Mouse (Mus musculus) lung, postnatal 25 days (tissue): Measurements from ENCODE around the gene Lrrc42.

Experiments
- DNase-seq: peaks from one replicate; pipeline ENCODE4 v3.0.0; 2022; ENCODE audit warnings: low spot score

Gene Lrrc42

DNA sequence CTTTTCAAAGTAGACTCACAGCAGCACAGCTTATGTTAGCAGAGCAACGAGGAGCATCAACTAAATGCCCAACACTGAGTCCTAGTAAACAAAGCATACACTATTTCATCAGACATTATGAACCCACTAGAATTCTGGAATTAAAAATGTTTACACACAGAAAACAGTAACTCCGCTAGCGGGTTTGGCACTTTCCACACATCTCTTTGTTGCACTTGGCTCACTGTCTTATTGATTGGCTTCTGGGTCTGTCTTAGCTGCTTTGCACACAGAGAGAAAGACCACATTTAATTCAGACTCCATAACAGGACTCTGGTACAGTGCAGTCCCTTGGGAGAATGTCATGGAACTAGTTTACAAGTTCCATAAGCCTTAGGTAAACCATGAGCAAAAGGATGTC is 5.3 kb downstream of the Lrrc42 start:
- no peak for DNase-seq

DNA sequence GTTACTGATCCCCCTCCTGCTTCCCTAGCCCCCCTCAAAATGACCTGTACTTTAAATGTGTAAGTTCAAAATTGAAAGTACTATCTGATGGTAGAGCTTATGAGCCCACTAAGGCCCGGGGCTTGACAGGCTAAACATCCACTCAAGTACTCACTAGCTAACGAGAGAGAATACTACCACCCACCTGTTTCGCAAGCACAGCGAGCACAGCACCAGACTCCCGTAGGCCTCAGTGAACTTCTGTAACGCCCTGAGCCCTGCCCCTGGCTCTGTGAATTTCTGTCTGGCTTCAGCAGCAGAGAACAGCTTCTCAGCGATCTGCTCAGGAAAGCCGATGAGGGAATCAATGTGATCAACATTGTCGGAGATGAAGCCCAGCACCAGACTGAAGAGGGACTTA is 6.2 kb downstream of the Lrrc42 start:
- no peak for DNase-seq

- DNase-seq, result no peak
These were observed 7.3 kb downstream of the Lrrc42 start for GRCm38 (mm10) chr4:107246040-107246439.

- DNase-seq, result no peak
These were observed 8.0 kb downstream of the Lrrc42 start for GRCm38 (mm10) chr4:107245368-107245767.

DNA sequence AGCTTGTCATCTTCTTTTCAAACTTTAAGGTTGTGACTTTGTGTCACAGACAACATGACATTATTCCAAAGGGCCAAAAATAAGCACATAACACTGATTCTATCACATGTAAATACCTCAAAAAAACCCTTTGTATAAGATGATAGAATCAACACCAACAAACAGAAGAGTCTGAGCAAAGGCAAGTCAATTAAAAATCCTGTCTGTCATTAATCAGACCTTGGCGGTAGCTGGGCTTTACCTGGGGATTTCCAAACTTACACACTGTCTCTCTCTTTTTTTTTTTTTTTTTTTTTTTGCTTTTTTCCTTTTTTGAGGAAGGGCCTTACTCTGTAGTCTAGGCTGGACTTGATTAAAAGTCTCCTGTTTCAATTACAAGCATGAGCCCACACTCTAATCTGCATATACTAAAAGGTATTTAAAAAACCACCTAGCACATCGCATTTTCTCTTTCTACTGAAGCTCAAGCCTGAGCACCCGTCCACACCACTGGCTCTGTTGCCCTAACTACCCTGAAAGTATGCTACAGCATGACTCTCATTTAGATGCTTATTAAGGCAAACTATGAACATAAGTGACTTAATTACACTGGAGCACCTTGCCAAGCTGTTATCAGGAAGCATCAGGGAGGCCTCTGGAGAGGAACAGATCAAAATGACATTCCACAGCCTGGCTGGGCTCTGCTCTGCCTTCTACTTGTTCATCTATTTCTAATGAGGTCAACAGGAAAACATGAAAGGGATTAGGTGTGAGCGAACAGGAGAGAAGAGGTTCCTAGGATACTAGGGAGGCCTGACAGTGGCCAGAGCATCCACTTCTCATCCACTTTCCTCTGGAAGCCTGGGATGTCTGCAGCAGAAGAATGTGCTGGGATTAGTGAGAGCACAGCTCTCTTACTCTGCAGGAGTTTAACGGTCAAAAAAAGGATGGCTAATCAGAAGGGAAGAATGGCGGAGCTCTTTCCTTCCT is 9.7 kb downstream of the Lrrc42 start:
- no peak for DNase-seq

DNA sequence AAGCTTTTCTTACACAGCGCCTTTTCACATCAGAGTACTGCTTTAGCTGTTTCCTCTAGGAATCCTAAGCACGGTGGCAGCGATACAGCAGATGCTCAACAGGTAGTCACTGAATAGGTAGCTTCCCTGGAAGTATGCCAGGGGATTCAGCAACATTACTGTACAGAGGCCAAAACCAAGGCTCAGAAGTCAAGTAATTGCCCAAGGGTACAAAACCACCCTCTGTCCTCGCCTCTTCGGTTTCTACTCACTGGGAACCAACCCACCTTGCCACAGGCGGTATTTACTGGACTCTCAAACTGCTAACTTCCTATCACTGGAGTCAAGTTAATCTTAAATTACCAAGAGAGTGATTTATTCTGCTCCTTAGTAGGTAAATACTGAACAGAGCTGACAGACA is 13.1 kb downstream of the Lrrc42 start:
- DNase-seq, result no peak

GRCm38 (mm10) chr4:107238253-107238652 is 15.1 kb downstream of the Lrrc42 start:
- no peak for DNase-seq

GRCm38 (mm10) chr4:107232219-107232618 is 21.1 kb downstream of the Lrrc42 start:
- DNase-seq, result peak; percentile 38

GRCm38 (mm10) chr4:107226313-107226712 is 27.0 kb downstream of the Lrrc42 start:
- no peak for DNase-seq

DNA sequence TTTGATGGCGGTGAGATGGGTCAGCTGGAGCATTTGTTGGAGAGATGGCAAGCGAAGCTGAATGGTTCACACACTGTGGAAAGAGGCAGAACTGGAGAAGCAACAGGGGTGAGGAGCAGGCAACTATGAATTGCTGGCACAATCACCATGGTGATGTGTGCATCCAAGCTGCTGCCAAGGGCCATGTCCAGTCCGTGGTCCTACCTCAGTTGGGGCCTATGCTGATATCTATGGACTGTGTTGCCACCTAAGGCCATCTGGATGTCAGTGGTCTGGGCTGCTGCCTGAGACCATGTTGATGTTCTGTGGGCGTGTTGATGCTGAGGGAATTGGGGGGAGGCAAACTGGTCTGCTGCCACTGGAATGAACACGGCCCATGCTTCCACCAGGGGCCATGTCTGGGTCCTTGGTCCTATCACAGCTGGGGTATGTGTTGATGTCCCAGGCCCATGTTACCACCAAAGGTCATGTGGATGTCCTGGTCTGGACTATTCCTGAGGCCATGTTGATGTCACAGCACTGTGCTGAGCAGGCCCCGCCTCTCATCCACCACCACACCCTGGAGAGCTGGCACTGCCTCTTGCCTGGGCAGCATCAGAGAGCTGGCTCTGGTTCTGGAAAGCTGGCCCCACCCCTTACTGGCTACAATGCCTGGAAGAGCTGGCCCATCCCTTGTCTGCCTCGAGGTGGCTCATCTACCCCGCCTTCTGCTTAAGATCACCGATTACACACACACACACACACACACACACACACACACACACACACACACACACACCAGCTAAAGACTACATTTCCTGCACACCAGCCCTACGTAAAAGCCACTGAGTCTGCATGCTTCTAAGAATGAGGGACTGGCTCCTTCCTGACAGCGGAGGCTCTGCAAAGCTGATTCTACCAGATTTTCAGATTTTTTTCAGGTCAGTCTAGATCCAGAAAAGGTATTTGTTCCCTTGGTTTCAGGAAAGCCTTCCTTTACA is 29.8 kb downstream of the Lrrc42 start:
- peak; percentile 73 for DNase-seq

- no peak for DNase-seq
These were observed 31.8 kb downstream of the Lrrc42 start for GRCm38 (mm10) chr4:107221524-107221923.

DNA sequence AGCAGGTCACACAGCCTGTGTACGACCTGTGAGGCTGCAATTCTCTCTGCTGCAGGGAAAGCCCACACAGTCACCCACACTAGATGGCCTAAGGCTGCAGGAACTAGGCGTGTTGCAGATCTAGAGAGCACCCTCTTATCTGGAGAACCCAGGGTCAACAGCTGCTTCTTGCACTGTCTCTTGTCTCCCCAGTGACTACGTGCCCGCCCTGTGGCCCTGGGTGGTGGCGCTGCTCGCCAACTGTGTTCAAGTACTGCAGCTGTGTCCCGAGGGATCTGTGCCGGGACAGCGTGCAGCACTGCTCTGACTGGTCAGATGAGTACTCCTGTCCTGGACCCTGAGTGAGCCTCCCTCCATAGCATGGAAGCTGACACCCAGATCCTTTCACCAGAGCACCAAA is 35.8 kb downstream of the Lrrc42 start:
- no peak for DNase-seq

- DNase-seq, result no peak
These were observed 39.9 kb downstream of the Lrrc42 start for GRCm38 (mm10) chr4:107213279-107214011.

- DNase-seq, result no peak
These were observed 41.4 kb downstream of the Lrrc42 start for GRCm38 (mm10) chr4:107211936-107212335.

- DNase-seq, result peak; percentile 85
These were observed 41.9 kb downstream of the Lrrc42 start for GRCm38 (mm10) chr4:107211465-107211864.

DNA sequence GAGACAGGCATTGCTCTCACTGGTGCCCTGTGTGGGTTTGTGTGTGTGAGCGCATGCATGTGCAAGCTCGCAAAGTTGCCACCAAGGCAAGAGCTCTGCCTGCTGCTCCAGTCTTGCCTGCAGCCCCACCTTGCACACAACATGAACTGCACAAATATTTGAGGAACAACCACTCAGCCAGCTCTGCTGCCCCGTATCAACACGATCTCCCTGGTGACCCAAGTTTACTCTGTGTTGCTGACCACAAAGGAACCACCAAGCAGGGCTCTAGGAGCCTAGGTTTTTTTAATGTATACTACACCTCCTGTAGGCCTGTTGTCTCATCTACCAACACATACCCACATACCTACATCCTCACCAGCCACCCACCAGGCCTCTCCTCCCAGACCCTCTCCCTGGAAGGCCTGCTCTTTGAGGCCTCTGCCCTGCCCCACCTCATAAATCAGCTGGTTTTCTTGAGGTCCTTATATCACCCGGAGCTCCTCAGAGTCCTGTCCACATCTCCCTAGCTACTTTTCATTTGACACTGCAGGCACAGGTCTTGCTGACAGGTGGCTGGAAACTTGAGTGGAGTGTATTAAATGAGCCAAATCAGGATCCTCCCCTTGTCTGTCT is 42.7 kb downstream of the Lrrc42 start:
- DNase-seq, result peak; percentile 82

DNA sequence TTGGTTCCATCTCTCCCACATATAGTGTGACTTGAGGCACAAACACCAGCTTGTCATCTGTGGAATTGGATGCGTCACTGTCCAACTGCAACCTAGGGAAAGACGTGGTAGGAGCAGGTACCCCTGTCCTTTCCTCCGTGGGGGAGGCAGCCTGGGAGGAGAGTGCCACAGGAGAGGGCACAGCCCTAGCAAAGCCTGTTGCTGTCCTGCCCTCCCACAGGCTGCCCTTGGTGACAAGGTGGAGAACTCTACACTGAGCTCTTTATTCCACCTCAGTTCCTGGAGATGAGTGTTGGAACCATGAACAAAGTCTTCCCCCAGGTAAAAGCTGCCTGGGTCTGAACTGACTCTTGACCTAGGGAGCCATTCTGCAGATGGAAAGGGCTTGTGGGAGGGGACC is 44.5 kb downstream of the Lrrc42 start, which contains the start of gene Ldlrad1:
Gene Ldlrad1 (plus strand): TSS at position 301 of the 400 bp plus-strand sequence.
- no peak for DNase-seq

DNA sequence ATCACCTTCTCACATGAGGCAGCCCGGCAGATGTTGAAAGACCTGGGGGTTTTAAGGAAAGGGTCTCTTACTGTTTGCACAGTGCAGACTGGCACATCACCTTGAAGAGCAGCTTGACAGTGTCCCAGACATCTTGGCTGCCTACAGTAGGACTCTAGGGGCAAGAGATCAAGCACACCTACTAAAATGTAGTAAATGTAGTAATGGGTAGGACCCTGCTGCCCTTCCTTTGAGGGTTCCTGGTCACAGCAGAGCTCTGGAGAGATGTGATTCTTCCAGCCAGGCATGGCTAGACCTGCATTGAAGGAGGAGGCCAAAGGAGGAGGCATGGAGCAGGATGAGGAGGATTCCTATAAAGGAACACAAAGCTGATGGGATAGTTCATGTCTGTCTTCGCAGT is 46.3 kb downstream of the Lrrc42 start:
- DNase-seq, result no peak

DNA sequence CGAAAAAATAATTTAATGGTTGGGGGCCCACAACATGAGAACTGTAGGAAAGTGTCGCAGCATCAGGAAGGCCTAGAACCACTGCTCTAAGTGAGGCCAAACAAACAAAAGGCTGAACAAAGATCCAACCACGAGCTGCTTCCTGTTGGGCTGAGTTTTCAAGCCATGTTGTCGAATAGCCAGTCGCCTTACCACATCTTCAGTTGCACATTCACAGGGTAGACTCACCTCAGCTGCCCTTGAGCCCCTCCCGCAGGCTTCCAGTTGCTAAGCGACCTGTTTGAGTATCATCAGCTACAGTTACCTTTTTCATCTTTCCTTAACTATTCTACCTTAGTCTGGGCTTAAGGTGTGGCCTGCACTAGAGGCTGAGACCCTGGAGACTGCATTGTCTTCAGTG is 50.3 kb downstream of the Lrrc42 start:
- DNase-seq, result no peak

DNA sequence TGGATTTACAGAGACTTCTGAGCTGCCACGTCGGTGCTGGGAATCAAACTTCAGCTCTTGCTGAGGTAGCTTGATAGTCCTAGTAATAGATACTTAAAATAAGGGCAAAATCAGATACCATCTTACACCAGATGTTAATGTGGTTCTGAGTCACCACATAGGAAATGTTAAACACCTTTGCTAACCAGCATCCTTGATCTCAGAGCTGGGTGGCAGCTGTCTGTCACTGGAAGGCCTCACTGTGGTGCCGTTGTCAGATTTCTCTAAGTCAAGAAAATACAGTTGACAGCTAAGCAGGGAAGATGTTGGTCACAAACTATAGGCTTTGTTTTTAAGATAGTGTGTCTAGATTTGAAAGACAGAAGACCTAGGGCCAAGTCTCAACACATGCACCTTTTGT is 51.6 kb downstream of the Lrrc42 start:
- no peak for DNase-seq

GRCm38 (mm10) chr4:107198072-107198471 is 55.3 kb downstream of the Lrrc42 start:
- DNase-seq, result no peak
